Mouse (Mus musculus) heart, postnatal 0 days (tissue): ENCODE data around the gene Flnc.

Experiments
- CTCF ChIP-seq: IDR thresholded peaks from 2 replicates; pipeline ENCODE4 v1.5.1; 2016; ENCODE audit warnings: antibody characterized with exemption, control low read depth, low read depth
- EP300 ChIP-seq: IDR thresholded peaks from 2 replicates; pipeline ENCODE4 v1.6.1; 2016; ENCODE audit warnings: antibody characterized with exemption, low read depth

GRCm38 (mm10) chr6:29433038-29433803 lies at the start of gene Flnc:
- TF ChIP-seq CTCF (no peak), EP300 (no peak)
